ENCODE assay signal across 8 mouse cellular contexts in genomic region chr12:4874161-4874927, GRCm38 (mm10). TPM values are rescaled to one million over a fixed set of nuclear protein-coding genes. Genes with fewer than 3 reads are reported as not detected.
DNase-seq lines count a peak whose midpoint lies in the region; ATAC-seq and TF ChIP-seq lines count a peak whose summit lies in the region.

Gene Mfsd2b (minus strand): TSS chr12:4874359.

- no peaks in the 10 kb centered on the region for H3K27me3 ChIP-seq in intestine, postnatal 0 days (replicated peaks; ENCODE audit: control insufficient read depth, insufficient read depth, low read length)
- H3K27me3 ChIP-seq in limb, embryonic 15.5 days = peaks cover 3% of the 10 kb centered on the region; the same call in 1 of the 2 replicates
- H3K27me3 ChIP-seq in midbrain, postnatal 0 days (ENCODE audit: insufficient read depth, low read length) = no peaks in the 10 kb centered on the region

- no peak for TF ChIP-seq CTCF in intestine, postnatal 0 days (IDR thresholded peaks at IDR 0.05; ENCODE audit: low read depth)
- no peak for TF ChIP-seq CTCF in midbrain, postnatal 0 days (IDR thresholded peaks at IDR 0.05)

- H3K4me1 ChIP-seq in intestine, postnatal 0 days (replicated peaks; ENCODE audit: control insufficient read depth, insufficient read depth, low read length) = 0 out of 2 replicates have a peak, but pooled peaks cover 3% of the 10 kb centered on the region
- peaks cover 11% of the 10 kb centered on the region for H3K4me1 ChIP-seq in limb, embryonic 15.5 days
- peaks cover 5% of the 10 kb centered on the region; the same call in 1 of the 2 replicates for H3K4me1 ChIP-seq in midbrain, postnatal 0 days (ENCODE audit: insufficient read depth, low read length)

- peak within 1 kb of the TSS; percentile 21 for H3K4me3 ChIP-seq in intestine, postnatal 0 days (ENCODE audit: low read depth, low read length)
- peak within 1 kb of the TSS; percentile 35 for H3K4me3 ChIP-seq in limb, embryonic 15.5 days
- H3K4me3 ChIP-seq in midbrain, postnatal 0 days (ENCODE audit: low read depth, low read length) = peak within 1 kb of the TSS; percentile 41

- no peak within 1 kb of the TSS for H3K27ac ChIP-seq in intestine, postnatal 0 days (ENCODE audit: low read depth, low read length)
- no peak within 1 kb of the TSS for H3K27ac ChIP-seq in limb, embryonic 15.5 days
- no peak within 1 kb of the TSS for H3K27ac ChIP-seq in midbrain, postnatal 0 days (ENCODE audit: low read depth, low read length)

- H3K4me2 ChIP-seq in intestine, postnatal 0 days (replicated peaks; ENCODE audit: low read depth) = peak within 1 kb of the TSS; percentile 63
- H3K4me2 ChIP-seq in limb, embryonic 15.5 days = peak within 1 kb of the TSS; percentile 87
- peak within 1 kb of the TSS; percentile 91 for H3K4me2 ChIP-seq in midbrain, postnatal 0 days (ENCODE audit: low read depth, low read length, poor library complexity, severe bottlenecking)

- no peak within 1 kb of the TSS for H3K9ac ChIP-seq in intestine, postnatal 0 days (ENCODE audit: low read depth, low read length)
- H3K9ac ChIP-seq in limb, embryonic 15.5 days = 0 out of 2 replicates have a peak within 1 kb of the TSS, but pooled peaks have one; percentile 3
- H3K9ac ChIP-seq in midbrain, postnatal 0 days (replicated peaks; ENCODE audit: low read length, poor library complexity, severe bottlenecking) = peak within 1 kb of the TSS; percentile 59

- WGBS in intestine, postnatal 0 days = under 1% methylated on average over 24 of the region's 24 CpGs
- 3% methylated on average over 24 of the region's 24 CpGs for WGBS in limb, embryonic 15.5 days
- 3% methylated on average over 24 of the region's 24 CpGs for WGBS in midbrain, postnatal 0 days

- no peaks in the 10 kb centered on the region for H3K9me3 ChIP-seq in intestine, postnatal 0 days (ENCODE audit: control insufficient read depth)
- no peaks in the 10 kb centered on the region for H3K9me3 ChIP-seq in limb, embryonic 15.5 days
- no peaks in the 10 kb centered on the region for H3K9me3 ChIP-seq in midbrain, postnatal 0 days (ENCODE audit: low read length)

- peaks cover 2% of the 10 kb centered on the region for H3K36me3 ChIP-seq in intestine, postnatal 0 days (ENCODE audit: control insufficient read depth, insufficient read depth)
- H3K36me3 ChIP-seq in limb, embryonic 15.5 days = peaks cover 5% of the 10 kb centered on the region
- H3K36me3 ChIP-seq in midbrain, postnatal 0 days (ENCODE audit: insufficient read depth, low read length) = no peaks in the 10 kb centered on the region

- DNase-seq in 3134 (ENCODE audit: extremely low read depth, insufficient read length, low spot score) = peak; percentile 54
- peak; percentile 60 for DNase-seq in adrenal gland, adult 8-10 months
- DNase-seq in embryo, embryonic 11.5 days (ENCODE audit: low read depth, low spot score) = peak; percentile 47
- peak; percentile 97 for DNase-seq in heart, adult 11 months
- peak; percentile 76 for DNase-seq in midbrain, postnatal 0 days (ENCODE audit: low spot score)
- peak; percentile 78 for DNase-seq in spleen, postnatal 14 days (ENCODE audit: low spot score in 2 of 2)

- ATAC-seq in intestine, postnatal 0 days = peak; percentile 84
- peak; percentile 80 for ATAC-seq in limb, embryonic 15.5 days (ENCODE audit: insufficient number of reproducible peaks, low FRiP score, low TSS enrichment, low read depth)
- ATAC-seq in midbrain, postnatal 0 days (ENCODE audit: low FRiP score) = peak; percentile 77

RNA-seq across cellular contexts. Expression of gene Mfsd2b, which starts in this region (rescaled TPM):
- total RNA-seq in adrenal gland, adult 8-10 months (2022) = 1 to 10 TPM in 1 of 4 experiments, under 1 TPM in 3; 0.67 to 1.8 (median 0.83) TPM
- polyA plus RNA-seq in intestine, postnatal 0 days (2015; fragmentation: Nextera tagmentation; extraction: Ambion mirVana) = 0.55 and 0.61 TPM in 2 replicates
- polyA plus RNA-seq in limb, embryonic 15.5 days (2015; fragmentation: Nextera tagmentation; extraction: Ambion mirVana) = 0.94 and 1.1 TPM in 2 replicates
- 1.1 and 2.5 TPM in 2 replicates for total RNA-seq in midbrain, postnatal 0 days (2014; rRNA removed)
- 1.3 and 1.5 TPM in 2 replicates for polyA plus RNA-seq in midbrain, postnatal 0 days (2015; fragmentation: Nextera tagmentation; extraction: Ambion mirVana)

Comparison
In these comparisons a context has a peak if more than half of its experiments do, and no peak if none do; other contexts are left out.
1. Peak in ATAC-seq, H3K4me3 ChIP-seq and H3K4me2 ChIP-seq in intestine, postnatal 0 days; RNA of the gene not detected or under 1 TPM.
2. DNase-seq: peak in every context shown above with its lines; median percentile 97 in heart, adult 11 months; 78 in spleen, postnatal 14 days; 76 in midbrain, postnatal 0 days; 60 in adrenal gland, adult 8-10 months; 54 in 3134; 47 in embryo, embryonic 11.5 days.